Mouse (Mus musculus) limb, embryonic 10.5 days (tissue): ENCODE data around the gene Baiap2l2. TPM values are rescaled to one million over a fixed set of nuclear protein-coding genes. Genes with fewer than 3 reads are reported as not detected.

Experiments
- DNase-seq: peaks from one replicate; pipeline ENCODE4 v3.0.0-alpha.2; 2017; ENCODE audit warnings: low spot score
- H3K27ac ChIP-seq: fragments of 300-500 bp; sonication (generic); 2 replicates; pipeline ENCODE4 v1.5.1; 2016; ENCODE audit warnings: mild to moderate bottlenecking
- H3K27me3 ChIP-seq: fragments of 300-500 bp; sonication (generic); 2 replicates; pipeline ENCODE4 v1.6.1; 2016; ENCODE audit warnings: low read depth, mild to moderate bottlenecking; ENCODE audit not compliant: poor library complexity, severe bottlenecking
- H3K36me3 ChIP-seq: fragments of 300-500 bp; sonication (generic); 2 replicates; pipeline ENCODE4 v1.6.1; 2016; ENCODE audit warnings: mild to moderate bottlenecking, moderate library complexity
- H3K4me1 ChIP-seq: fragments of 300-500 bp; sonication (generic); 2 replicates; pipeline ENCODE4 v1.6.1; 2016
- H3K4me3 ChIP-seq: fragments of 300-500 bp; sonication (generic); 2 replicates; pipeline ENCODE4 v1.5.1; 2016; ENCODE audit warnings: mild to moderate bottlenecking, moderate library complexity
- H3K9me3 ChIP-seq: fragments of 300-500 bp; sonication (generic); replicated peaks from 2 replicates; pipeline ENCODE4 v1.6.1; 2016; ENCODE audit warnings: mild to moderate bottlenecking
- WGBS: fragments of 180-500 bp; shearing (Covaris S2); methylation state at CpG from one replicate; pipeline ENCODE4 v1.1.7; 2016; 5-methylcytosine and 5-hydroxymethylcytosine counted together
- polyA plus RNA-seq: library from polyadenylated mRNA; unstranded; fragments of >200 nt; fragmentation: Nextera tagmentation; extraction: Ambion mirVana; gene quantifications from 2 replicates; pipeline ENCODE4 v1.2.1, GENCODE M21; 2016

Baiap2l2 gene
- polyA plus RNA-seq, result 2.6 and 3.1 TPM in 2 replicates

- H3K27ac ChIP-seq, result no peak within 1 kb of the TSS
- peaks cover 29% of the 10 kb centered on the region for H3K36me3 ChIP-seq
- H3K4me1 ChIP-seq, result peaks cover 22% of the 10 kb centered on the region
- H3K4me3 ChIP-seq, result no peak within 1 kb of the TSS
- WGBS, result 73% methylated on average over 10 of the region's 10 CpGs
- H3K27me3 ChIP-seq, result no peaks in the 10 kb centered on the region
- no peak for DNase-seq
- H3K9me3 ChIP-seq, result no peaks in the 10 kb centered on the region
Measured at GRCm38 (mm10) chr15:79285399-79285798, at the start of gene Baiap2l2. TSS of gene Baiap2l2 (minus strand) at chr15:79285537.

GRCm38 (mm10) chr15:79333409-79333808 is 48.1 kb upstream of the Baiap2l2 start:
- no peak for DNase-seq
- Histone ChIP-seq H3K36me3 (no peaks in the 10 kb centered on the region), H3K9me3 (no peaks in the 10 kb centered on the region), H3K4me3 (no peak overlapping the region), H3K27me3 (no peaks in the 10 kb centered on the region), H3K27ac (no peak overlapping the region), H3K4me1 (peaks cover 13% of the 10 kb centered on the region)
- 76% methylated on average over 4 of the region's 4 CpGs for WGBS

DNA sequence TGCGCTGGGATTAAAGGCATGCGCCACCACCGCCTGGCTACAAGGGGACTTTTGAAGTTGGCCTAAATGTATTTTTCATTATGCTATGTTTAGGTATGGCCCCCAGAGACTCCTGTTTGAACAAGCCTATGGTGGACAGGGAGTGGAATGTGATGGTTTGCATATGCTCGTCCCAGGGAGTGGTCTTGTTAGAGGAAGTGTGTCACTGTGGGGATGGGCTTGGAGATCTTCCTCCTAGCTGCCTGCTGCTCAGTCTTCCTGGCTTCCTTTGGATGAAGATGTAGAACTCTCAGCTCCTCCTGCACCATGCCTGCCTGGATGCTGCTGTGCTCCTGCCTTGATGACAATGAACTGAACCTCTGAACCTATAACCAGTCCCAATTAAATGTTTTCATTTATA is 45.2 kb upstream of the Baiap2l2 start:
- H3K4me1 ChIP-seq, result peaks cover 37% of the 10 kb centered on the region
- H3K27ac ChIP-seq, result no peak overlapping the region
- no peak overlapping the region for H3K4me3 ChIP-seq
- no peaks in the 10 kb centered on the region for H3K9me3 ChIP-seq
- DNase-seq, result no peak
- WGBS, result 78% methylated on average over 4 of the region's 4 CpGs
- no peaks in the 10 kb centered on the region for H3K36me3 ChIP-seq
- no peaks in the 10 kb centered on the region for H3K27me3 ChIP-seq

GRCm38 (mm10) chr15:79329979-79330363 is 44.6 kb upstream of the Baiap2l2 start:
- Histone ChIP-seq H3K4me1 (peaks cover 37% of the 10 kb centered on the region), H3K4me3 (no peak overlapping the region), H3K9me3 (no peaks in the 10 kb centered on the region), H3K36me3 (no peaks in the 10 kb centered on the region), H3K27ac (no peak overlapping the region), H3K27me3 (no peaks in the 10 kb centered on the region)
- 87% methylated on average over 6 of the region's 6 CpGs for WGBS
- DNase-seq, result no peak

DNA sequence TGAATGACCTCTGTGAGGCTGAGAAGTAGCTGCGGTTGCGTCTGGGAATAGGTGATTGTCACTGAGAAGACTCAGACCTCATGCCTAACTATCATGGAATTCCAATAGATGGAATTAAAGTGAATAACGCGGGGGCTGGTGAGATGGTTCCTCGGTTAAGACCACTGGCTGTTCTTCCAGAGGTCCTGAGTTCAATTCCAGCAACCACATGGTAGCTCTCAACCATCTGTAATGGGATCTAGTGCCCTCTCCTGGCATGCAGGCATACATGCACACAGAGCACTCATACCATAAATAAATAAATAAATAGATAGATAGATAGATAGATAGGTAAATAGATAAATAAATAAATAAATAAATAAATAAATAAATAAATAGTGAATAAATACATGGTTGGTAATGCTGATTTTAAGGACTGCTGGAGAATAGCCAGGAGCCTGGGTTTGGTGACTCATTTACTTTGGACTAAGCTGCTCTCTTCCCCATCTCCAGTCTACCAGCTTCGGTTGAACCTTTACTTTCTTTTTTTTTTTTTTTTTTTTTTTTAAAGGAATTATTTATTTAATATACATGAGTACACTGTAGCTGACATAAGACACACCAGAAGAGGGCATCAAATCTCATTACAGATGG is 44.1 kb upstream of the Baiap2l2 start:
- H3K27ac ChIP-seq, result no peak overlapping the region
- 96% methylated on average over 6 of the region's 6 CpGs for WGBS

DNA sequence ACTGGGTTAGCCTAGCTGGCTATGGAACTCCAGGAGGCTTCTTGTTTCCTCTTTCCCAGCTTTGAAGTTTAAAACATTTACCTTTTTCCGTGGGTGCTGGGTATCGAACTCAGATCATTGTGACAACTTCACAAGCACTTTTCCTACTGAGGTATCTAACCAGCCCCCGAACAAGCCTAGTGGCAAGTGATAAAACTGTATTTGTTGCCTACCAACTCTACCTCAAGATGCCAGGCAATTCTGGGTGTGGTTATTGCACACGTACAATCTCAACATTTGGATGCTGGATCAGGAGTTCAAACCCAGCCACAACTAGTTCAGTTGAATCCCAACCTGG is 43.6 kb upstream of the Baiap2l2 start:
- Histone ChIP-seq H3K36me3 (no peaks in the 10 kb centered on the region), H3K4me3 (no peak overlapping the region), H3K9me3 (no peaks in the 10 kb centered on the region), H3K27ac (no peak overlapping the region), H3K27me3 (no peaks in the 10 kb centered on the region), H3K4me1 (peaks cover 41% of the 10 kb centered on the region)
- DNase-seq, result no peak
- WGBS, result 93% methylated on average over 4 of the region's 4 CpGs

More for the DNA sequence above, 44.1 kb upstream of the Baiap2l2 start:
- H3K36me3 ChIP-seq, result no peaks in the 10 kb centered on the region
- H3K9me3 ChIP-seq, result no peaks in the 10 kb centered on the region
- H3K4me3 ChIP-seq, result no peak overlapping the region
- H3K27me3 ChIP-seq, result no peaks in the 10 kb centered on the region
- peaks cover 36% of the 10 kb centered on the region for H3K4me1 ChIP-seq
- no peak for DNase-seq

- Histone ChIP-seq H3K4me3 (peak within 1 kb of the TSS; percentile 69), H3K9me3 (no peaks in the 10 kb centered on the region), H3K4me1 (peaks cover 47% of the 10 kb centered on the region), H3K27ac (peak within 1 kb of the TSS; percentile 94), H3K27me3 (no peaks in the 10 kb centered on the region), H3K36me3 (no peaks in the 10 kb centered on the region)
- peak; percentile 100 for DNase-seq
- WGBS, result 3% methylated on average over 46 of the region's 46 CpGs
Measured at GRCm38 (mm10) chr15:79328058-79328938, 43.0 kb upstream of the Baiap2l2 start, which contains the start of gene Pla2g6. TSS of gene Pla2g6 (minus strand) at chr15:79328390.

GRCm38 (mm10) chr15:79326971-79327961 is 41.9 kb upstream of the Baiap2l2 start:
- no peak for DNase-seq
- H3K9me3 ChIP-seq, result no peaks in the 10 kb centered on the region
- WGBS, result 20% methylated on average over 20 of the region's 20 CpGs
- H3K27ac ChIP-seq, result peak overlapping the region; percentile 94
- no peaks in the 10 kb centered on the region for H3K27me3 ChIP-seq
- peak overlapping the region; percentile 69 for H3K4me3 ChIP-seq
- no peaks in the 10 kb centered on the region for H3K36me3 ChIP-seq
- H3K4me1 ChIP-seq, result peaks cover 57% of the 10 kb centered on the region

DNA sequence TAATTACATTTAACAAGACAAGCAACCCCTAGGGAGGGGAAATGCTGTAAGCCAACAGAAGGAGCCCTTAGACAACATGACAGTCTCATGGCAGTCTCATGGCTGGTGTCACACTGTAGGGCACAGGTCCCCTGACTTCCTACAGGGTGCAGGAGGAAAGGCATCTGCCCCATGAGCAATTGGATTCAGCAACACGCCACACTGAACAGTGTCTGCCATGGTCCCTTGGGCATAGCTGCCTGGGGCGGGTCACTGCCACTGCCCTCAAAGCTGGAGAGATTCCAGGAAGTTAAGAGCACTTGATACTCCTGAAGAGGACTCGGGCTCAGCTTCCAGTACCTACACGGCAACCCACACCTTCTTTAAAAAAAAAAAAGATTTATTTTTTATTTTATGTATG is 40.9 kb upstream of the Baiap2l2 start:
- no peak for DNase-seq
- H3K4me3 ChIP-seq, result no peak overlapping the region
- WGBS, result 82% methylated on average over 4 of the region's 4 CpGs
- no peak overlapping the region for H3K27ac ChIP-seq
- no peaks in the 10 kb centered on the region for H3K27me3 ChIP-seq
- H3K36me3 ChIP-seq, result no peaks in the 10 kb centered on the region
- H3K4me1 ChIP-seq, result peaks cover 57% of the 10 kb centered on the region
- H3K9me3 ChIP-seq, result no peaks in the 10 kb centered on the region

DNA sequence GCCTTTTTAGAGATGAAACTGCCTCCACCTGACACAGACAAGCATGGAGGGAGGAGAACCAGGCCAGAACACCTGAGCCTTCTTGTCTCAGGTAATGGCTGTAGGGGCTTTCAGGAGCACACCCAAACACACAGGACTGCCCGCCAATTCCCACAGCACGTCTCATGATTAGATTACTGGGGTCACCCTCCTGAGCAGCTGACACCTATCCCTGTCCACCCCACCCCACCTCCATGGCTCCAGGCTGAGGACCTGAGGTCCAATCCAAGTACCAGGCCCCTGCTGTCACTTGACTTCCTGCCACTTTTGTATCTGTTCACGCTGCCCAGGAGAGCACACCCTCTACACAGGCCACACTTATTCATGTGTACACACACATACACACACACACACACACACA is 40.4 kb upstream of the Baiap2l2 start:
- no peaks in the 10 kb centered on the region for H3K9me3 ChIP-seq
- no peak overlapping the region for H3K4me3 ChIP-seq
- peak overlapping the region; percentile 23; the same call in 1 of the 2 replicates for H3K27ac ChIP-seq
- H3K4me1 ChIP-seq, result peaks cover 57% of the 10 kb centered on the region
- WGBS, result 94% methylated on average over 3 of the region's 3 CpGs
- DNase-seq, result no peak
- H3K27me3 ChIP-seq, result no peaks in the 10 kb centered on the region
- no peaks in the 10 kb centered on the region for H3K36me3 ChIP-seq

DNA sequence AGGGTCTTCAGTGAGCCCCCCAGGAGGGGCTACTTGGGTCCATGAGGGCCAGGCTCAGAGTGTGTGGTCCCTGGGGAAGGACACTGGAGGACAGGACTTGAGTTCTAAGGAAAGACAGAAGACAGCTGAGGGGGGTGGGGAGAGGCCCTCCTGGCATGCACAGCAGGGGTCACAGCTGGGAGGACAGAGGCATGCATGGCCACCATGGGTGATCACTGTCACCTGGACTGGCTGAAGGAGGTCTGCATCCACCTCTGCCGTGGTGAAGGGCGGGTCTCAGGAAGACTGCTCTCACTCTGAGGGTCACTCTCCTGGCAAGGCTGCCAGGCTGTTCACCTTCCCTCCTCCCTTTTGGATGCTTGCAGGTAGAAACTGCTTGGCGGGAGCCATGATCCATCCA is 39.0 kb upstream of the Baiap2l2 start:
- no peak for DNase-seq
- H3K36me3 ChIP-seq, result no peaks in the 10 kb centered on the region
- H3K27me3 ChIP-seq, result no peaks in the 10 kb centered on the region
- H3K4me3 ChIP-seq, result no peak overlapping the region
- 93% methylated on average over 3 of the region's 3 CpGs for WGBS
- peaks cover 57% of the 10 kb centered on the region for H3K4me1 ChIP-seq
- peak overlapping the region; percentile 50; the same call in 1 of the 2 replicates for H3K27ac ChIP-seq
- no peaks in the 10 kb centered on the region for H3K9me3 ChIP-seq

DNA sequence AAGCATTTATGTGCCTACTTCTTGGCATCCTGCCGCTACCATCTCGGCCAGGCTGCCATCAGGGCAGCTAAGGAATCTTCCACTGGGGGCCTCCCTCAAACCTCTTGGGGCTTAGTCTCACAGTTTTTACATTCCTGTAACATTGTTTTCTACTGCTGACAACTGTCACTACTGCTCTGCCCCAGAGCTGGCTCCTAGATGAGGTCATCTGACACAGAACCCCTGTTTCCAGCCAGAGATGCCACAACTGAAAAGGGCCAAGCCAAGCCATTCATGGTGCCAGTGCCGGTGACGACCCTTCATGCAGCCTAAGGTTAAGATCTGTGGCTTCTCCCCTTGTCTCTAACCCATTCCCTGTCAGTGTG is 38.4 kb upstream of the Baiap2l2 start:
- Histone ChIP-seq H3K4me3 (no peak overlapping the region), H3K4me1 (peaks cover 57% of the 10 kb centered on the region), H3K27ac (peak overlapping the region; percentile 50; the same call in 1 of the 2 replicates), H3K9me3 (no peaks in the 10 kb centered on the region), H3K27me3 (no peaks in the 10 kb centered on the region), H3K36me3 (no peaks in the 10 kb centered on the region)
- 89% methylated on average over 4 of the region's 4 CpGs for WGBS
- DNase-seq, result no peak
